Mouse (Mus musculus): ENCODE measurements around the gene Ttf2. TPM values are rescaled to one million over a fixed set of nuclear protein-coding genes. Genes with fewer than 3 reads are reported as not detected.

Ttf2 gene
- polyA plus RNA-seq, 1 experiment from 2014 or later = 18.1 TPM

GRCm38 (mm10) chr3:100892383-100893335, 76.8 kb downstream of the Ttf2 start:
- Histone ChIP-seq H3K27ac (ENCODE audit: low read length) (no peak overlapping the region), H3K27me3 (ENCODE audit: control insufficient read depth, insufficient read depth, low read length) (no peaks in the 10 kb centered on the region), H3K9ac (replicated peaks; ENCODE audit: low read depth, low read length) (no peak overlapping the region), H3K36me3 (ENCODE audit: control insufficient read depth, insufficient read depth, low read length) (no peaks in the 10 kb centered on the region), H3K9me3 (ENCODE audit: control insufficient read depth, low read depth, low read length) (no peaks in the 10 kb centered on the region), H3K4me2 (replicated peaks; ENCODE audit: low read depth, low read length) (no peak overlapping the region), H3K4me3 (ENCODE audit: low read depth, low read length) (no peak overlapping the region), H3K4me1 (ENCODE audit: control insufficient read depth, insufficient read depth, low read length) (no peaks in the 10 kb centered on the region)
- 0 out of 2 replicates have a peak, but pooled peaks have one; percentile 33 for ATAC-seq (ENCODE audit: insufficient number of reproducible peaks, insufficient read depth, low FRiP score, low read depth)
- 50% methylated on average over 11 of the region's 11 CpGs for WGBS

- 87% methylated on average over 3 of the region's 3 CpGs for WGBS
- no peaks in the 10 kb centered on the region for H3K27me3 ChIP-seq (ENCODE audit: control insufficient read depth, insufficient read depth, low read length)
- no peak overlapping the region for H3K4me2 ChIP-seq (replicated peaks; ENCODE audit: low read depth, low read length)
- H3K4me3 ChIP-seq (ENCODE audit: low read depth, low read length) = no peak overlapping the region
- no peak overlapping the region for H3K9ac ChIP-seq (replicated peaks; ENCODE audit: low read depth, low read length)
- no peak for ATAC-seq (ENCODE audit: insufficient number of reproducible peaks, insufficient read depth, low FRiP score, low read depth)
- no peaks in the 10 kb centered on the region for H3K36me3 ChIP-seq (ENCODE audit: control insufficient read depth, insufficient read depth, low read length)
- no peaks in the 10 kb centered on the region for H3K4me1 ChIP-seq (ENCODE audit: control insufficient read depth, insufficient read depth, low read length)
- no peaks in the 10 kb centered on the region for H3K9me3 ChIP-seq (ENCODE audit: control insufficient read depth, low read depth, low read length)
- no peak overlapping the region for H3K27ac ChIP-seq (ENCODE audit: low read length)
Measured at GRCm38 (mm10) chr3:100890406-100890805, 79.1 kb downstream of the Ttf2 start.

GRCm38 (mm10) chr3:100889234-100889633, 80.2 kb downstream of the Ttf2 start:
- Histone ChIP-seq H3K4me2 (replicated peaks; ENCODE audit: low read depth, low read length) (no peak overlapping the region), H3K4me1 (ENCODE audit: control insufficient read depth, insufficient read depth, low read length) (no peaks in the 10 kb centered on the region), H3K4me3 (ENCODE audit: low read depth, low read length) (no peak overlapping the region), H3K27me3 (ENCODE audit: control insufficient read depth, insufficient read depth, low read length) (no peaks in the 10 kb centered on the region), H3K9me3 (ENCODE audit: control insufficient read depth, low read depth, low read length) (no peaks in the 10 kb centered on the region), H3K36me3 (ENCODE audit: control insufficient read depth, insufficient read depth, low read length) (no peaks in the 10 kb centered on the region), H3K27ac (ENCODE audit: low read length) (no peak overlapping the region), H3K9ac (replicated peaks; ENCODE audit: low read depth, low read length) (no peak overlapping the region)
- no peak for ATAC-seq (ENCODE audit: insufficient number of reproducible peaks, insufficient read depth, low FRiP score, low read depth)
- 95% methylated on average over 1 of the region's 1 CpGs for WGBS

Other genes with a start within 250 kb of the Ttf2 start
- 1.7 and 2.0 TPM in 2 replicates for gene Vtcn1, start 144.2 kb downstream of the Ttf2 start, polyA plus RNA-seq (2014; fragmentation: Nextera tagmentation; extraction: Ambion mirVana)
- gene Trim45, start 47.5 kb downstream of the Ttf2 start, polyA plus RNA-seq (2014; fragmentation: Nextera tagmentation; extraction: Ambion mirVana) = 4.5 and 5.0 TPM in 2 replicates
- 0.20 TPM in 1 of 2 replicates, not detected in the other for gene Cd101, start 59.9 kb upstream of the Ttf2 start, polyA plus RNA-seq (2014; fragmentation: Nextera tagmentation; extraction: Ambion mirVana)
- 9.1 and 10.5 TPM in 2 replicates for gene Ptgfrn, start 140.6 kb upstream of the Ttf2 start, polyA plus RNA-seq (2014; fragmentation: Nextera tagmentation; extraction: Ambion mirVana)

Data from stomach, embryonic 14.5 days (tissue).